ENCODE assay signal across 19 mouse cellular contexts in the genomic region with DNA sequence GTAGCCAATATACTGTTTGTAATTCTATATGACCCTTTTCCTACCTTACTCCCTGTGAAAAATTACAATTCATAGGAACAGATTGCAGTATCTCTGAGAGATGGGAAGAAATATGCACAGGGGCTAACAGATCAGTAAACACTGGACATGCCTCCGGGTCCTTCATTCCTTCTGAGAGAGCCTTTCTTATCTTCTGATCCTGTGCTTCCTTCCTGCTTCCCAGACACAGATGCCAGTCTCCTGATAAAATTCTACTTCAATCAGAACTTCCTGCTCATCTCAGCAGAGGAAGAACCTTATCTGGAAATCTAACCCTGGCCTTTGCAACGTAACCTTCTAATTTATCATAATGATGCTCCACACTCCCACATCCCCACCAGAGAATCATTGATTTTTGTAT. TPM values are rescaled to one million over a fixed set of nuclear protein-coding genes. Genes with fewer than 3 reads are reported as not detected.
"Had no signal": no experiment of that assay in that cellular context is flagged by ENCODE, and none has a peak within 500 bp of the region (broad histone marks: within the 10 kb centered on the region; RNA-seq: fewer than 3 reads in every experiment).

No protein-coding gene starts in this region.

- H3K27me3 ChIP-seq: intestine, embryonic 15.5 days; limb, embryonic 12.5 days; liver, embryonic 13.5 days; midbrain, embryonic 12.5 days; neural tube, embryonic 15.5 days had no signal

- H3K4me2 ChIP-seq: intestine, embryonic 15.5 days; limb, embryonic 12.5 days; liver, embryonic 13.5 days; midbrain, embryonic 12.5 days; neural tube, embryonic 15.5 days had no signal

- H3K4me3 ChIP-seq: intestine, embryonic 15.5 days; limb, embryonic 12.5 days; liver, embryonic 13.5 days; midbrain, embryonic 12.5 days; neural tube, embryonic 15.5 days had no signal

- H3K4me1 ChIP-seq: intestine, embryonic 15.5 days; limb, embryonic 12.5 days; liver, embryonic 13.5 days; midbrain, embryonic 12.5 days; neural tube, embryonic 15.5 days had no signal

- H3K36me3 ChIP-seq: intestine, embryonic 15.5 days; limb, embryonic 12.5 days; liver, embryonic 13.5 days; midbrain, embryonic 12.5 days; neural tube, embryonic 15.5 days had no signal

- H3K9me3 ChIP-seq: intestine, embryonic 15.5 days; limb, embryonic 12.5 days; liver, embryonic 13.5 days; midbrain, embryonic 12.5 days; neural tube, embryonic 15.5 days had no signal

- H3K27ac ChIP-seq: intestine, embryonic 15.5 days; limb, embryonic 12.5 days; liver, embryonic 13.5 days; midbrain, embryonic 12.5 days; neural tube, embryonic 15.5 days; stomach, postnatal 0 days had no signal

- DNase-seq: kidney, adult 18-20 months; kidney, postnatal 10 days; kidney, postnatal 4 days; liver; liver, embryonic 13.5 days; liver, postnatal 0 days; thymus, postnatal 14 days had no signal

- H3K9ac ChIP-seq: intestine, embryonic 15.5 days; limb, embryonic 12.5 days; liver, embryonic 13.5 days; liver, postnatal 0 days; midbrain, embryonic 12.5 days; neural tube, embryonic 15.5 days had no signal

- ATAC-seq: intestine, embryonic 15.5 days; liver, postnatal 0 days had no signal

RNA-seq across cellular contexts. Expression of a gene that starts 6.4 kb away (rescaled TPM):
- total RNA-seq: layer of hippocampus, adult 8-10 months; layer of hippocampus, postnatal 14 days; left cerebral cortex, adult 8-10 months; left cerebral cortex, postnatal 36 days; megakaryocyte-erythroid progenitor cell, adult 5-6 weeks; midbrain, postnatal 0 days had no signal
- polyA plus RNA-seq: intestine, embryonic 15.5 days; limb, embryonic 12.5 days; liver, embryonic 13.5 days; liver, postnatal 0 days; midbrain, embryonic 12.5 days; midbrain, postnatal 0 days; neural tube, embryonic 11.5 days; neural tube, embryonic 15.5 days; stomach, postnatal 0 days had no signal
